Mouse (Mus musculus): ENCODE measurements around the gene Dusp16. TPM values are rescaled to one million over a fixed set of nuclear protein-coding genes. Genes with fewer than 3 reads are reported as not detected.
"Not testable (repeated sequence)": the region's sequence is repeated elsewhere in the genome, so short reads cannot be mapped to it uniquely, and the experiment has no call there.

Dusp16 gene
- polyA plus RNA-seq, 1 experiment = 4.8 TPM

DNA sequence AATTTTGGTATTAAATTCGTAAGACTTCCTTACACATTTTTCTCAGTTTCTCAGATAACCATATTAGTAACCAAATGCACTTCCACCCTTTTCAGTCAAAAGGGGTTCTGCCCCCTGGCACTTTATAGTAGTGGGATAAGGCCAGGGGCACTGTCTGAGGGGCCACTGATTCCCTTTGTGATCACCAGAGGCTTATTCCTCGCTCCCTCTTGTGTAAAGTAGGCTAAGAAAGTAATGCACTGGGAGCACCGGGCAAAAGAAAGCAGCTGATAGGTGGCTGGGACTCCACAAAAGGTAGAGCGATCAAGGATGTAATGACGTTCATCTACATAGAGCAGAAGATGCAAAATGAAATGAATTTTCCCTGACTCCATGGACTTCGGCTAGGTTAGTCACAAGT is 106.9 kb downstream of the Dusp16 start:
- Histone ChIP-seq H3K36me3 (ENCODE audit: control insufficient read depth, insufficient read depth) (no peaks in the 10 kb centered on the region), H3K27me3 (ENCODE audit: control insufficient read depth, insufficient read depth, insufficient read length) (no peaks in the 10 kb centered on the region), H3K4me3 (no peak overlapping the region), H3ac (ENCODE audit: control insufficient read depth, insufficient read length) (no peak overlapping the region), H3K79me2 (ENCODE audit: control insufficient read depth, insufficient read depth) (no peaks in the 10 kb centered on the region), H3K4me2 (ENCODE audit: low read depth) (no peak overlapping the region)
- no peak for TF ChIP-seq MYOD1 (IDR thresholded peaks at IDR 0.05; ENCODE audit: control insufficient read depth in 1 of 3, insufficient read length in 2 of 3, low read depth in 2 of 3)
- TF ChIP-seq REST (IDR thresholded peaks at IDR 0.05; ENCODE audit: insufficient read depth, insufficient read length) = no peak
- TF ChIP-seq MAX (IDR thresholded peaks at IDR 0.05; ENCODE audit: low read depth) = no peak
- TF ChIP-seq E2F4 (IDR thresholded peaks at IDR 0.05; ENCODE audit: insufficient read depth) = no peak
- TF ChIP-seq POLR2A (IDR thresholded peaks at IDR 0.05; ENCODE audit: insufficient read length, low read depth) = no peak
- no peak for TF ChIP-seq TCF12 (IDR thresholded peaks at IDR 0.05; ENCODE audit: insufficient read depth, poor library complexity, severe bottlenecking)
- TF ChIP-seq POLR2AphosphoS2 (IDR thresholded peaks at IDR 0.05; ENCODE audit: insufficient read length, low read depth) = no peak
- no peak for TF ChIP-seq SRF (IDR thresholded peaks at IDR 0.05; ENCODE audit: control insufficient read depth, insufficient read length, low read depth)
- TF ChIP-seq MYOG (IDR thresholded peaks at IDR 0.05; ENCODE audit: control insufficient read depth in 1 of 3, insufficient read depth in 1 of 3, insufficient read length in 2 of 3, low read depth in 2 of 3) = no peak
- no peak for TF ChIP-seq CEBPB (IDR thresholded peaks at IDR 0.05; ENCODE audit: insufficient read depth, poor library complexity, severe bottlenecking)
- no peak for TF ChIP-seq TCF3 (IDR thresholded peaks at IDR 0.05; ENCODE audit: insufficient read length, low read depth)
- no peak for TF ChIP-seq USF1 (IDR thresholded peaks at IDR 0.05; ENCODE audit: low read depth)

DNA sequence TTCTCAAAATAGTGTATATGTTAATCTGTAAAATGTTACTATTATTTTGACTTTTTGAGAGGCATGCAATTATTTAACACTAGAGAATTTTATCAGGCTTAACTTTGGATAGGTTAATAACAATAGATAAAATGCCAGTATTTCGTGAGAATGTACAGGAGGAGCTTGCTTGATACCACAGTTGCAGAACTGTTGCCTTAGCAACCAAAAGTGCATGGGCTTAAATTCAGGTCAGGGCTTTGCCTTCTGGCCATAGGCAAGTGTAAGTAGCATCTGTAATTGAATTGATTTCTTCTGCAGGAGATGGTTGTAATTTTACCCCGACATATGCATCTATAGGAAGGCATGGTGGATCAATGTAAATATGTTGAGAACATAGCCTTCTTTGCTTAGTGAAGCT is 107.4 kb downstream of the Dusp16 start:
- no peaks in the 10 kb centered on the region for H3K27me3 ChIP-seq (ENCODE audit: control insufficient read depth, insufficient read depth, insufficient read length)
- H3K4me3 ChIP-seq = no peak overlapping the region
- no peaks in the 10 kb centered on the region for H3K36me3 ChIP-seq (ENCODE audit: control insufficient read depth, insufficient read depth)
- H3K79me2 ChIP-seq (ENCODE audit: control insufficient read depth, insufficient read depth) = no peaks in the 10 kb centered on the region
- H3ac ChIP-seq (ENCODE audit: control insufficient read depth, insufficient read length) = no peak overlapping the region
- no peak overlapping the region for H3K4me2 ChIP-seq (ENCODE audit: low read depth)
- TF ChIP-seq POLR2AphosphoS2 (IDR thresholded peaks at IDR 0.05; ENCODE audit: insufficient read length, low read depth) (no peak), TCF3 (IDR thresholded peaks at IDR 0.05; ENCODE audit: insufficient read length, low read depth) (no peak), USF1 (IDR thresholded peaks at IDR 0.05; ENCODE audit: low read depth) (no peak), REST (IDR thresholded peaks at IDR 0.05; ENCODE audit: insufficient read depth, insufficient read length) (no peak), MYOD1 (IDR thresholded peaks at IDR 0.05; ENCODE audit: control insufficient read depth in 1 of 3, insufficient read length in 2 of 3, low read depth in 2 of 3) (no peak), E2F4 (IDR thresholded peaks at IDR 0.05; ENCODE audit: insufficient read depth) (no peak), MYOG (IDR thresholded peaks at IDR 0.05; ENCODE audit: control insufficient read depth in 1 of 3, insufficient read depth in 1 of 3, insufficient read length in 2 of 3, low read depth in 2 of 3) (no peak), POLR2A (IDR thresholded peaks at IDR 0.05; ENCODE audit: insufficient read length, low read depth) (no peak), CEBPB (IDR thresholded peaks at IDR 0.05; ENCODE audit: insufficient read depth, poor library complexity, severe bottlenecking) (no peak), MAX (IDR thresholded peaks at IDR 0.05; ENCODE audit: low read depth) (no peak), SRF (IDR thresholded peaks at IDR 0.05; ENCODE audit: control insufficient read depth, insufficient read length, low read depth) (no peak)

DNA sequence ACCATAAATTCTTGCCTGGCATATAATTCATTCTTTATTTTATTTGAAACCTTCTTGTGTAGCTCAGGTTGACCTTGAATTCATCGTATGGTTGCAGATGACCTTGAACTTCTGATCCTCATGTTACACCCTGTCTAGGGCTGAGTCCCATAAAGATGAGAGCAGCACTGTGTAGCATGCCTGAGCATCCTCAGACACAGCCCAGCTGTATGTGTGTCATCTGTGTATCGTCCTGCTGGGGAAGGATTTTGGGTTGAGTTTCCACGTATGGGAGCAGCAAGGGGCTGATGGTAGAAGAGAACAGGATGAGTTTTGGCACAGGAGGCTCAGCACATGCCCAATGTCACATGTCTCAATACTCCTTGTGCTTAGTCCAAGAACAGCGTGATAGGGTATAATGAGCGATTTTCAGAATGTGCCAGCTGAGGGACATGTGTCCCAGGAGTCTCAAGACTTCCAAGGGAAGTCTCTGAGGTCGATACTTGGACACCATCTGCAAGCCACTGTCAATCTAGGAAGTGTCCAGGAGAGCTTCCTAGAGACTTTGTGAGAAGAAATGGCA is 108.0 kb downstream of the Dusp16 start:
- Histone ChIP-seq H3K36me3 (ENCODE audit: control insufficient read depth, insufficient read depth) (no peaks in the 10 kb centered on the region), H3ac (ENCODE audit: control insufficient read depth, insufficient read length) (no peak overlapping the region), H3K4me2 (ENCODE audit: low read depth) (no peak overlapping the region), H3K4me3 (no peak overlapping the region), H3K79me2 (ENCODE audit: control insufficient read depth, insufficient read depth) (no peaks in the 10 kb centered on the region), H3K27me3 (ENCODE audit: control insufficient read depth, insufficient read depth, insufficient read length) (no peaks in the 10 kb centered on the region)
- TF ChIP-seq POLR2AphosphoS2 (IDR thresholded peaks at IDR 0.05; ENCODE audit: insufficient read length, low read depth) (no peak), POLR2A (IDR thresholded peaks at IDR 0.05; ENCODE audit: insufficient read length, low read depth) (no peak), E2F4 (IDR thresholded peaks at IDR 0.05; ENCODE audit: insufficient read depth) (no peak), TCF3 (IDR thresholded peaks at IDR 0.05; ENCODE audit: insufficient read length, low read depth) (no peak), TCF12 (IDR thresholded peaks at IDR 0.05; ENCODE audit: insufficient read depth, poor library complexity, severe bottlenecking) (no peak), CEBPB (IDR thresholded peaks at IDR 0.05; ENCODE audit: insufficient read depth, poor library complexity, severe bottlenecking) (no peak), MAX (IDR thresholded peaks at IDR 0.05; ENCODE audit: low read depth) (no peak), MYOG (IDR thresholded peaks at IDR 0.05; ENCODE audit: control insufficient read depth in 1 of 3, insufficient read depth in 1 of 3, insufficient read length in 2 of 3, low read depth in 2 of 3) (no peak), SRF (IDR thresholded peaks at IDR 0.05; ENCODE audit: control insufficient read depth, insufficient read length, low read depth) (no peak), REST (IDR thresholded peaks at IDR 0.05; ENCODE audit: insufficient read depth, insufficient read length) (no peak)

DNA sequence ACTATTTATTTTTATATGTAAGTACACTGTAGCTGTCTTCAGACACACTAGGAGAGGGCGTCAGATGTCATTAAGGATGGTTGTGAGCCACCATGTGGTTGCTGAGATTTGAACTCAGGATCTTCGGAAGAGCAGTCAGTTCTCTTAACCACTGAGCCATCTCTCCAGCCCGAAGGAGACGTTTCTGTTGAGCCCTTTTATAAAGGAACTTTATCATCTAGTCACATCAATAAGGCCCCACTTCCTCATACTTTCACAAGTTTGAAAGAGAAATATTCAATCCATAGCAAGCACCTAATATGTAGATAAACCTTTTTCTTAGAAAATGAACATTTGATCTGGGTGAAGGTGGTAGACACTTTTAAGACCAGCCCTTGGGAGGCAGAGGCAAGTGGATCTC is 113.1 kb downstream of the Dusp16 start:
- not testable (repeated sequence) for H3ac ChIP-seq (ENCODE audit: control insufficient read depth, insufficient read length); H3K4me3 ChIP-seq; H3K4me2 ChIP-seq (ENCODE audit: low read depth); H3K36me3 ChIP-seq (ENCODE audit: control insufficient read depth, insufficient read depth); H3K79me2 ChIP-seq (ENCODE audit: control insufficient read depth, insufficient read depth); H3K27me3 ChIP-seq (ENCODE audit: control insufficient read depth, insufficient read depth, insufficient read length)

GRCm38 (mm10) chr6:134678037-134678436 is 114.4 kb downstream of the Dusp16 start:
- TF ChIP-seq POLR2A (IDR thresholded peaks at IDR 0.05; ENCODE audit: insufficient read length, low read depth) = no peak
- no peak for TF ChIP-seq MYOD1 (IDR thresholded peaks at IDR 0.05; ENCODE audit: control insufficient read depth in 1 of 3, insufficient read length in 2 of 3, low read depth in 2 of 3)
- no peak for TF ChIP-seq POLR2AphosphoS2 (IDR thresholded peaks at IDR 0.05; ENCODE audit: insufficient read length, low read depth)
- no peak for TF ChIP-seq TCF3 (IDR thresholded peaks at IDR 0.05; ENCODE audit: insufficient read length, low read depth)
- TF ChIP-seq REST (IDR thresholded peaks at IDR 0.05; ENCODE audit: insufficient read depth, insufficient read length) = no peak
- TF ChIP-seq USF1 (IDR thresholded peaks at IDR 0.05; ENCODE audit: low read depth) = no peak
- TF ChIP-seq MAX (IDR thresholded peaks at IDR 0.05; ENCODE audit: low read depth) = no peak
- no peak for TF ChIP-seq SRF (IDR thresholded peaks at IDR 0.05; ENCODE audit: control insufficient read depth, insufficient read length, low read depth)
- no peak for TF ChIP-seq MYOG (IDR thresholded peaks at IDR 0.05; ENCODE audit: control insufficient read depth in 1 of 3, insufficient read depth in 1 of 3, insufficient read length in 2 of 3, low read depth in 2 of 3)
- no peak for TF ChIP-seq CEBPB (IDR thresholded peaks at IDR 0.05; ENCODE audit: insufficient read depth, poor library complexity, severe bottlenecking)
- no peak for TF ChIP-seq TCF12 (IDR thresholded peaks at IDR 0.05; ENCODE audit: insufficient read depth, poor library complexity, severe bottlenecking)
- no peak for TF ChIP-seq E2F4 (IDR thresholded peaks at IDR 0.05; ENCODE audit: insufficient read depth)

More at GRCm38 (mm10) chr6:134678037-134678436, 114.4 kb downstream of the Dusp16 start:
- no peak overlapping the region for H3K4me3 ChIP-seq
- H3K27me3 ChIP-seq (ENCODE audit: control insufficient read depth, insufficient read depth, insufficient read length) = no peaks in the 10 kb centered on the region
- H3ac ChIP-seq (ENCODE audit: control insufficient read depth, insufficient read length) = no peak overlapping the region
- H3K79me2 ChIP-seq (ENCODE audit: control insufficient read depth, insufficient read depth) = no peaks in the 10 kb centered on the region
- H3K4me2 ChIP-seq (ENCODE audit: low read depth) = no peak overlapping the region
- no peaks in the 10 kb centered on the region for H3K36me3 ChIP-seq (ENCODE audit: control insufficient read depth, insufficient read depth)
